Mouse (Mus musculus) thymus, postnatal 14 days (tissue): ENCODE results near the gene Ddx19a.
A peak's percentile ranks its signal among the peaks of the same experiment; 100 is the strongest.
"Not testable (repeated sequence)": the region's sequence is repeated elsewhere in the genome, so short reads cannot be mapped to it uniquely, and the experiment has no call there.

Source experiments
- DNase-seq: peaks from one replicate; pipeline ENCODE4 v3.0.0; 2021

Ddx19a gene

DNA sequence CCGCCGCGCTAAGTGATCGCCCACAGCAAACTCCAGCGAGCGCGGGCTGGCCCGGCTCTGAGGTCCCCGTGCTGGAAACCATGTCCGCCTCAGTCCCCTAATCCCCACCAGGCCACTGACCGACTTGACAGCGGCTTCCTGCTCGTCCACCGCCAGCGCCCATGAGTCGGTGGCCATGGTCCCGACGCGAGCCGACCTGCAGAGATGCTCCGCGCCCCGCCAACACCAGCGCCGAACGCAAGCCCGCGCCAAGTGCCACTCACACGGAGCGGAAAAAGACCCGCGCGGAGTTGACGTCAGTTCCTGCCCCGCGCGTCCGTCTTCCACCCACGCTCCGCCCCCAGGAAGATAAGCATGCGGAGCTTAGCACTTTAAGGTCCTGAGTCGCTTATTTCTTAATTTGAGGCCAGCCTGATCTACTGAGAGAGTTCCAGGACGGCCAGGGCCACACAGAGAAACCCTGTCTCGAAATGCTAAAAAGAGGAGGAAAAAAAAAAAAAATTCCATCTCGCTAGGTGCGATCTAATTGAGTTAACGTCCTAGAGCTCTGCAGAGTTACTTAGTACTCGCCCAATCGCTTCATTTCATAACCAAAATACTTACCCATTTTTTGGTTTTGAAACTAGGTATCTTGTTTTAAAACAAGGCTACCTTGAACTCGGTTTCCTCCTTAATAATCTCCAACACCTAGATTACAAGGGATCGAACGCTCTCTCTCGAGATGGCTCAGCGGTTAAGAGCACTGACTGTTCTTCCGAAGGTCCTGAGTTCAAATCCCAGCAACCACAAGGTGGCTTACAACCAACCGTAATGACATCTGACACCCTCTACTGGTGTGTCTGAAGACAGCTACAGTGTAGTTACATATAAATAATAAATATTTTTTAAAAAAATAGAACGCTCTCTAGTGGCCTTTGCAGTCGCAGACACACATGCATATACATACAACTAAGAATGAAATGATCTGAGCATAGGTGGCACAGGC, at the start of gene Ddx19a:
Ddx19a (minus strand) TSS at position 254 of the 985 bp plus-strand sequence.
- DNase-seq, result peak; percentile 91

DNA sequence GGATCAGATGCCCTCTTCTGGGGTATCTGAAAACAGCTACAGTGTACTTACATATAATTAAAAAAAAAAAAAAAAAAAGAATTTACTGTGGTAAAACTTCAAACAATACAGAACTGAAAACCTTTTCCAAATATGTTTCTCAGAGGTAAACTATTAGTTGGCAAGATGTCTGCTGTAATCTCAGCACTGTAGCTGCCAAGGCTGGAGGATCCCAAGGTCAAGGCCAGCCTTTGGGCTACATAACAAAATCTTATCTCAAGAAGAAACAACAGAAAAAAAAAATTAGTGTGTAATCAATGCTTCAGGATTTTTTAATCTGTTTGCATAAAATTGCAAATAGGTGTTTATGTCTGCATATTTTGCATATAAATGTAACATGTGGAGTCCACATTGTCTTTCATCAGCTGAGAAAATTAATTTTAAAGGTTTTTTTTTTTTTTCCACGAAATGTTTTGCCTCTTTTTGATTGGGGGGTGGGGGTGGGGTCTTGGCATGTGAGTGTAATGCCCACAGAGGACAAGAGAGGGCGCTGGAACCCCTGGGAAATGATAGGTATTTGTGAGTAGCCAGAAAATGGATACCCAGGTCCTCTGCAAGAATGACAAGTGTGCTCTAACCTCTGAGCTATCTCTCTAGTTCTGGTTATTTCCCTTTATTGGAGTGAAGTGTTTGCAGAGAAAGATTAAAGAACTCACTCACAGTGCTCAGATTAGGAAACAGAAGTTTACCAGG, 46.6 kb upstream of the Ddx19a start:
- DNase-seq, result no peak

- DNase-seq, result no peak
Observed at GRCm38 (mm10) chr8:111042546-111042945, 44.9 kb upstream of the Ddx19a start.

GRCm38 (mm10) chr8:111036591-111036990, 39.0 kb upstream of the Ddx19a start:
- no peak for DNase-seq

DNA sequence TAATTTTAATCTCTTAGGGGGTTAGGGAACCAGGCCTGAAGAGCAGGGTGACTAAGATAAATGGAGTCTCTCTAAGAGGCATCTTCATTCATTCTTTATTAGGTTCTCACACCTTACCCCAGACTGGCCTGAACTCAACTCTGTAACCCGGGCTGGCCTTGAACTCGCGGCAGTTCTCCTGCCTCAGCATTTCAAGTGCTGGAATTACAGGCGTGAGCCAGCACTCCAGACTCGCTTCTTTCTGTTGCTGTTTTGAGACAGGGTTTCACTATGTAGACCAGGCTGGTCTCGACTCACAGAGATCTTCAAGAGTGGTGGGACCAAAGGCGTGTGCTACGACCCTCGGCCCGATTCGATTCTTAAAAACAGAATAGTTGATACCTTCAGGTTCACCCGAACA, 36.7 kb upstream of the Ddx19a start:
- DNase-seq, result peak; percentile 36

- DNase-seq, result peak; percentile 97
Observed at GRCm38 (mm10) chr8:111033482-111034215, 36.0 kb upstream of the Ddx19a start.

- no peak for DNase-seq
Observed at GRCm38 (mm10) chr8:111032916-111033315, 35.3 kb upstream of the Ddx19a start, which contains the start of gene Aars. TSS of gene Aars (plus strand) at chr8:111033144.

DNA sequence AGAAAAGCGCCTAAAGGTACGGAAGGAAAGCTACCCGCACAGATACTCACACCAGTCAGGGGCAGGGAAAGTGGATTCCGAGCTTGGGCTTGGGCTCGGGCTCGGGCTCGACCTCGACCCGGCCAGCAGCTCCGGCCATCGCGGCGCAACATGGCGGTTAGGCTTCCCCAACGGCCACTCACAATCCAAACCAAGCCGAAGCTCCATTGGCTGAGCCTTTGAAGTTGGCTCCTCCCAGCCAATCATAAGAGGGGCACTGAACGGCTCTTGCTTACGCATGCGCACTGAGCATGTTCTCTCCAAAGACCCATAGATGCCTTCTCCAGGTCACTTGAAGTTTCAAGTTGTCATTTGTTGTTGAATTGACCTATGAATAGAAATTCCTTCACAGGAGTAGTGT, 34.0 kb upstream of the Ddx19a start, which contains the start of gene Ddx19b:
Ddx19b (minus strand) TSS at position 180 of the 400 bp plus-strand sequence.
- no peak for DNase-seq

DNA sequence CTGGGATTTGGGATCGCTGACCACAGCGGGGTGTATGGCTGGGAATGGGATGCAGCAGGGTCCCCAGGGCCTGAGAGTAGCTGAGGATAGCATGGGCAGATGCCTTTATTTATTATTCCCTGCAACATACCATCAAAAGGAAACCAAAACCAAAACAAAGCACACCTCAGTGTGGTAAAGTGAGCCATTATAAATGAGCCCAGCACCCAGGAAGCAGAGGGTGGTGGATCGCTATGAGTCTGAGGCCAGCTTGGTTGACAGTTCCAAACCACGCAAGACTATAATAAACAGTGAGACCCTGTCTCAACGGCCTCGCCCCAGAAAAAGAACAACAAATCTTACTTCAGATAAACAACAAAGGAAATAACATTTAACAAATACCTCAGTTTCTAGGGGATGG, 32.4 kb upstream of the Ddx19a start:
- DNase-seq, result no peak

GRCm38 (mm10) chr8:111029589-111029988, 32.0 kb upstream of the Ddx19a start:
- peak; percentile 14 for DNase-seq

GRCm38 (mm10) chr8:111027391-111027937, 29.9 kb upstream of the Ddx19a start:
- DNase-seq, result peak; percentile 79

- DNase-seq, result not testable (repeated sequence)
Observed at GRCm38 (mm10) chr8:111026609-111027008, 29.0 kb upstream of the Ddx19a start.

DNA sequence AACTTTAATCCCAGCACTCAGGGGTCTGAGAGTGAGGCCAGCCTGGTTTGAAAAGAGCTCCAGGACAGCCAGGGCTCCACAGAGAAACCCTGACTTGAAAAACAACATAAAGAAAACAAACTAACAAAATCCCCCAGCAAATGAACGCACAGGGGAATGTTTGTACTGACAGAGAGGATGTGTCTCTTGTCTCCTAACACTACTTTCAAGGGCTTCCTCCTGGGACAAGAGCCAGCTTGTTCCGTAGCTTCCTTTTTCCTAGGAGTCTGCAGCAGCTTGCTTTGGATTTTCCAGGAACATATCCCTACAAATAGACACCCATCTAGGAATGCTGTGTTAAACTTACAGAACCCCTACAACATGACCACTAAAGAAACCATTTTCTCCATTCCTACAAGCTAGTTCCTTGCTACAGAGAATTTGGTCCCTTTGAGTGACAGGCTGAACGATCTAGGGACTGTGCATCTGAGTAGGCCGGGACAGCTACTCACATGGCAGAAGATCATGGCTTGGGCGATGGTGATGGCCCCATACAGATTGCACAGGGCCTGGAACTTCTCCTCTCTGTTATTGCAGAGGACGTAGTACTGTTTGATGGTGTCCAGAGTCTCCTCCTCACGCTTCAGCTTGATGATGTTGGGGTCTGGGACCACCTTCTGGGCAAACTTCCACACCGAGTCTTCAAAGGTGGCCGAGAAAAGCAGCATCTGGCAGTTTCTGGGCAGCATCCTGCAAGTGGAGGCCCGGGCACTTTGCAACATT, 12.8 kb upstream of the Ddx19a start:
- DNase-seq, result not testable (repeated sequence)

DNA sequence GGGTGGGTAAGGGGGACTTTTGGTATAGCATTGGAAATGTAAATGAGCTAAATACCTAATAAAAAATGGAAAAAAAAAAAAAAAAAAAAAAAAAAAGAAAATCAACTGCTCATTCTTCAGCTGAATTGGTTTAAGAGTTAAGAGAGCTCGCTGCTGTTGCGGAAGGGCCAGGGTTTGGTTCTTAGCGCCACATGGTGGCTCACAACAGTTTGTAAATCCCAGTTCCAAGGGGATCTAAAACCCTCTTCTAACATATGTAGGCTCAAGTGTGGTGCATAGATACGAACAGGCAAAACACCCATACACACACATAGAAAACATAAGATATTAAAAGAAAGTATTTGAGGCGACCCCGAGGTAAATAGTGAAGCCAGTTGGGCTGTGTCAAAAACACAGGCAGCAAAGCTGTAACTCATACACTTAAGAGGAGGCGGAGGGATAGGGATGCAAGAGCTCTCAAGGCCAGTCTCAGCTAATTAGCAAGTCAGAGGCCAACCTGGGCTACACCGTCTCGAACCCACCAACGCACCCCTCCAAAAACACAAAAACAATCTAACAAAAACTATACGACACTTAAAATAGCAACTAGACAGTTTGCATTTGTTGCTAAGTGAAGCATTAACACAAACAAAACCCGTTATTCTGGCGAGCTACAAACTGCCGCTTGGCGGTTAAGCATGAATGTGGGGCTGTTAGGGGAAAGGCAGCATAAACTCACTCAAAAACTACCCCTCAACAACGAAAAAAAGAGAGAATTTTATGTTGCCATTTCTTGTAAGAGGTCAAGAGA, 764 bp downstream of the Ddx19a start:
- DNase-seq, result no peak

GRCm38 (mm10) chr8:110990017-110990416, 7.6 kb downstream of the Ddx19a start:
- DNase-seq, result no peak

DNA sequence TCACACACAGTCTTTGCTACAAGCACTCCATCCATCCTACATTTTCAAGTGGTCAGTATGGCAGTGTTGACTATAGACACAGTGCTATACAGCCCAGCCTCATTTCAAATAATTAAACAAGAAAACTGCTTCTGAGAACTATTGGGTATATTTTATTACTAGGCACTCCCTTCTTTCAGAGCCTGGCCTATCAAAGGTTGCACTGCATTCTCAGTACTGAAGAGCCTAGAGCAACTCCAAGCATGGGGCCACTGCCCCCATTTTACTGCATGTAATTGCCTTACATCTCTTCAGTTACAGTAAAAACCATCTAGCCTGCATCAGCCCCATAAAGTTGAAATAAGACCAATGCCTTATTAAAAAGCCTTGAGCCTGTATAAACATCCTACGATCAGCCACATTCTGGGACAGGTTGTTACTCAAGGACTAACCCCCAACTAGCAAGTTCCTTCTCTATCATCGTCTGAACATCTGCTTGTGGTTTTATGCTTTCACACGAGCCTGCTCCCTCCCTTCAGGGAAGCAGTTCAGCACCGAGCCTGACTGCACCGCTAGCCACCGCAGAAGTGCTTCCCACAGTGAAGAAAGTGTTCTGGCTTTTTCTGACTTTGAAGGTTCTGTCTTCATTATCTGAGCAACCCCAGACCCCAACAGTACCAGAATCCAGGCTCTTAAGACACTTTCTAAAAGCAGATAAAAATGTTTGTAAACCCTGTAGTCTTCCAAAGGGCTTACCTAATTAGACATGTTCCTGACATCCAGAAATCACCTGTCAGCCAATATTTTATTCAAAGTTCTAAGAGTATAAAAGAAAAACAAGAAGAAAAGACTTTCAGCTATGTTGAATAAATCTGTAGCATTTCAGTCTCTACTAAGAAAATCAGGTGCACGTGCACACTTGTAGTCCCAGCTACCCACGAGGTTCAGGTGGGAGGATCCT, 9.5 kb downstream of the Ddx19a start:
- DNase-seq, result peak; percentile 66

DNA sequence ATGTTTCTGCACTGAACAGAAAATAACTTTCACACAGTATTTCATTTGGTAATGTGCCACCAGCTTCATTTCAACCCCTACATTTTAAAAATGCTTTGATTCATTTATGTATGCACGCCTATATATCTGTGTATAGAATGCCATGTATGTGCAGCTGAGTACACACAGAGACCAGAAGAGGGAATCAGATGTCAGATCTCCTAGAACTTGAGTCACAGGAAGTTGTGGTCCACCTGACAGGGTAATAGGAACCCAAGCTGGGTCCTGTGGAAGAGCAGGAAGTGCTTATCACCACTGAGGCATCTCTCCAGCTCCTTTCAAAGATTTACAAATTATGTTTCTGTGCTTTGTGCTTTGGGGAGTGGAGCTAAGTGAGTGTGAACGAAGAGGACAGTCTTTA, 16.3 kb downstream of the Ddx19a start:
- no peak for DNase-seq

DNA sequence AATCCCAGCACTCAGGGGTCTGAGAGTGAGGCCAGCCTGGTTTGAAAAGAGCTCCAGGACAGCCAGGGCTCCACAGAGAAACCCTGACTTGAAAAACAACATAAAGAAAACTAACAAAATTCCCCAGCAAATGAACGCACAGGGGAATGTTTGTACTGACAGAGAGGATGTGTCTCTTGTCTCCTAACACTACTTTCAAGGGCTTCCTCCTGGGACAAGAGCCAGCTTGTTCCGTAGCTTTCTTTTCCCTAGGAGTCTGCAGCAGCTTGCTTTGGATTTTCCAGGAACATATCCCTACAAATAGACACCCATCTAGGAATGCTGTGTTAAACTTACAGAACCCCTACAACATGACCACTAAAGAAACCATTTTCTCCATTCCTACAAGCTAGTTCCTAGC, 19.6 kb downstream of the Ddx19a start:
- DNase-seq, result not testable (repeated sequence)

- not testable (repeated sequence) for DNase-seq
Observed at GRCm38 (mm10) chr8:110976532-110976931, 21.1 kb downstream of the Ddx19a start.
